Mouse (Mus musculus): ENCODE results near the gene Casp8ap2.

The Casp8ap2 gene

DNA sequence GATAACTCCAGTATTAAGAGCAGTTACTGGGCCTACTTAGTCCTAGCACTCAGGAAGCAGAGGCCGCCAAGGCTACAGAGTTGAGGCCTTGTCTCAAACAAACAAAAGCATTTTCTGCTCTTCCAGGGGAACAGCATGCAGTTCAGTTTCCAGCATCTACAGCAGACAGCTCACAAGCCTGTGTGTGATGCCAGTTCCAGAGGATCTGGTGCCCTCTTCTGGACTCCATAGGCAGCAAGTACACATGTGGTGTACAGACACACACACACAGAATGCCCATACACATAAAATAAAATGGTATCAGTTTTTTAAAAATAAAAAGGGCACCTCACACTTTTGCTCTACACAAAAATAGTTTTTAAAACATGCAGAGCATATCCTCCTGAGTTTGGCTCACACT lies 53.0 kb downstream of the Casp8ap2 start:
- DNase-seq (ENCODE audit: low read depth) = no peak

DNA sequence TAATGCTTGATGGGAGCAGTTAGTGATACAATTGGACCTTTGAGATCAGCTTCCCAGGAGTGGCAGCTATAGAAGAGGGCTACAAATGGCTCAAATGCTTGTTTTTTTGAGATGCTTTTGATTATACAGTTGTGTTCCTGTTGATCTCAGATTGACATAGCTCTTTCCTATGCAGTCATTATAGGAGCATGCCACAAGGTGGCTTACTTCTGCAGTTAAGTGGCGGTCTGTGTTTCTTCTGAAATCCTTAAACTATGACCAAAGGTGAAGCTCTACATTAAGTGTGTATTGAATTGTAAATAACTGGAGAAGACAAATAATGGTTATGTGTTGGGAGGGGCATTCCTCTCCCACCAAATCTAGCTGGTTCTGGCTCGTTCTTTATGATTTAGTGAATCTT lies 54.6 kb downstream of the Casp8ap2 start:
- no peak for DNase-seq (ENCODE audit: low read depth)

DNA sequence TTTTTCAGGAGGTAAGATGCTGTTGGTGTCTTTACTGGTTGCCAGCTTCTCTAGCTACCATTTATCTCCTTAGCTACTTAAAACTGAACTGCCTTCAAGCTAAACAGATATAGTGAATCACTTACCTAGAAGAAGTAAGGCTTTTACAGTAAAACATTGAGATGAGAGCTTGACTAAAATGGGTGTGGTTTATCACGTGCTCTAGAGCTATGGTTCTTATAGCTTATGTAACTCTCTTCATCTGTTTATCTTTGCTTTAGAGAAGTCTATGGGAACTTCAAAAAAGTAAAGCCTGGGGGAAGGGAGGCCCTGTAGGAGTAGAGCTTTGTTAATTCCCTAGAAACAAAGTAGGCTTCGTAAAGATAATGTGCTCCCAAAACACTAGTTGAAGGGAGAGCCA lies 58.8 kb downstream of the Casp8ap2 start:
- DNase-seq (ENCODE audit: low read depth) = no peak

DNA sequence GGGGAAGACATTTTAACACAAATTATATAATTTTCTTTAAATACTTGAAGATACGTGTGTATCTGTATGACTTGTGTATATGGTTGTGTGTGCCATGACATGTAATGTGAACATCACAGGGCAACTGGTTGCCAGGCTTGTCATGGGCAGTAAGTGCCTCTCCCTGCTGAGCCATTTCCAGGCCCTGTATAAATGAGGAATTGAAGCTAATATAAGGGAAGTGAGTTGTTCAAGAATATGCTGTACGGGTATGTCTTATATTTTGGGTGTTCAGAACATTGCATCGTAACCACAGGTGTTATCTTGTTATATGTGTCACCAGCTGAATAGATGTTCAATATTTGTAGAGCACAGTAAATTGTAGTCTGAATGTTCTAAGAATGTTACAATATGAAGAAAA lies 62.2 kb downstream of the Casp8ap2 start:
- DNase-seq (ENCODE audit: low read depth) = no peak

DNA sequence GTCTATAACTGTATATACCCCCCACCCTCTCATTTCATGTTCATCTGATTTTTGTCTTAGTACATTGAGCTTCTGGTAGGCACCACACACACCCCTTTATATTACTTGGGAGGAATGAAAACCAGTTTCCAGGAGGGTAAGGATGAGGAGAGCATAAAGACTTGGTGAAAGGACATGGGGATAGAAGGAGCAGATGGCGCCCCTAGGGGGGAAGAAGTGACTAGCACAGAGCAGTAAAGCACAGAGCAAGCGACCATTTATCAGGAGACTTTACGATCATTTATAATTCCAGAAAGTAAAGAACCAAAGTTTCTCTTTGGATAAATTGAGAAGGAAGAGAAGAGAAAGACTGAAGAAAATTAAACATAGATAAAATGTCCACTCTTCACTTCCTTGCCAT lies 65.6 kb downstream of the Casp8ap2 start:
- no peak for DNase-seq (ENCODE audit: low read depth)

DNA sequence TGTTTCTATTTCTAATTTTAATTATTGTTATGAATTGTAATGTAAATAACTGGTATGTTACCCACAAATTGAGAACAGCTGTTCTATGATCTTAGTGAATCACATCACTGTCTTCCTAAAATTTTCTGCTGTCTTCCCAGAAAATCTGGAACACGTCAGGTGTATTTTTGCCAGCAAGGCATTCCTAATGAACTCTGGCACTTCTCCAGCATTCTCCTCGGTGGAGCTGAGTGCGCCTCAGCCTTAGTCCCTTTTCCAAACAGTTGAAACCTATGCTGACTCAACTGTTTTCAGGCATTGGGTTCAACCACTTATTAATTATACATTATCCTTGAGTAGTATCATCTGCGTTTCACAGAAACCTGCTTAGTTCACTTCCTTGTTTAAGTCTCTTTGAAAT lies 67.2 kb downstream of the Casp8ap2 start:
- DNase-seq (ENCODE audit: low read depth) = no peak

DNA sequence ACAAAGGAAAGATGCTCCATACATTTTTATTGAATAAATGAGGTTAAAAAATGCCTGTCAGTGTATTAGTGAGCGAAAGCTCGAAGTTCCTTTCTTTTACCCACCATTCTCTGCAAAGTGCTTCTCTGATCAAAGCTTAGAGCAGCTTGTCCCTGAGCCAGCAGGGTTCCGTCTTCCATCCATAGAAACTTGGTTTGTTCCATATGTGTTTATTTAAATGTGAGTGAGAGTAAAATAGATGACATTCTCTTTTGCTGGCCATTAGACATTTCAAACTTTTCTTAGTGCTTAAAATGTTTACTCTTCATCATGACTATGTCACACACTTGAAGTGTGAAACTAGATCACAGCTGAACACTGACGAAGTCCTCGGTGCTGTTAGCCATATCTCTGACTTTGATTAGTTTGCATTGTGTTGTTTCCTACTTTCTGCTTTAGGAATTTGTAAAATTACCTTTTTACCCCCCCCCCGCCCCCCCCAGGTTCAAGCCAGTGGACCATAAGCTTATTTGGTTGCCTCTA lies 67.9 kb downstream of the Casp8ap2 start:
- DNase-seq (ENCODE audit: low read depth) = no peak
